Mouse (Mus musculus) left cerebral cortex, postnatal 10 days (tissue): ENCODE measurements at regions not wholly inside any gene's neighbourhood (a gene's known extent, or its start where the extent isn't known, plus 50 kb on each side); places are given as distances from the start of the nearest gene placed in this dataset.
A peak's percentile ranks its signal among the peaks of the same experiment; 100 is the strongest.

Experiments
- DNase-seq, 2 experiments: peaks; one replicate each; pipeline ENCODE4 v3.0.0; 2021 to 2022; ENCODE audit warnings: low spot score in 2 of 2, mixed read lengths in 1 of 2; ENCODE audit errors: extremely low spot score in 1 of 2
- intact Hi-C: fragments of 180-260 bp; cut with DNase I; formaldehyde crosslinking; loops from one replicate; pipeline ENCODE4 v1.15.1; 2025

DNA sequence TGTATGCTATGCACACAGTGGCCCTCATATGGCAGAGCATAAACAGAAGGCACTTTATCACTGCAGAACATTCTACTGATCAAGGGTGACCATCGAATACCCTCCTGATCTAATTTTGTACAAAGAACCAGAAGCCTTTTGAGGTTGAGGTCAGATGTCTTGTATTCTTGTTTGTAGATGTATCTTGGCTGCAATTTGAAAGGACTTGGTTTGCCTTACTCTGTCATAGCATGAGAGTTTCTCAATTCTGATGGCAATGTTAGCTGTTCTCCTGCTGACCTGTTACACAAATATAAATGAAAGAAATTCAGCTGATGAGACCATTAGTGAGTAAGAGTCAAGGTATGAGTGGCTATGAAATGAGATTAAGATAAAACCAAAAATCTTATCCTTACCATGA, 199.1 kb upstream of the Aldoart1 start:
- DNase-seq: no peak
- intact Hi-C loops: no loop called here

DNA sequence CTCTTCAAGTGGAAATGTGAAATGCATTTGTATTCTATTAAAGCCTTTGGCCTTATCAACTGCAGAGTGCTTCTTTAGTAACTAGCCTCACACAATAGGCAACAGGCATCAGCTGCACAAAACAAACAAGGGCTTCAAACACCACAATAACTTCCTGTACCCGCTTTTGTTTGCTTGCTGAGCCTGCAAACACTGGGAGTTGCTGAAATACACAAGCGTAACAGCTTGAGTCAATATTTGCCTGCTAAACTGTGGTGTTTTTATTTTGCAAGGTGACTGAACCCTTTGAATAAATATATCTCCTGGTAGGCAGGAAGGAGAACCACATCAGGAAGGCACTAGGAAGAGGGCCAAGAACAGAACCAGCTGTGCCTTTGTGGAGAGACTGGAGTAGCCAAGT, 195.4 kb upstream of the Aldoart1 start:
- peak in 1 of 2 experiments; percentile 31 for DNase-seq
- intact Hi-C loops: no loop called here

DNA sequence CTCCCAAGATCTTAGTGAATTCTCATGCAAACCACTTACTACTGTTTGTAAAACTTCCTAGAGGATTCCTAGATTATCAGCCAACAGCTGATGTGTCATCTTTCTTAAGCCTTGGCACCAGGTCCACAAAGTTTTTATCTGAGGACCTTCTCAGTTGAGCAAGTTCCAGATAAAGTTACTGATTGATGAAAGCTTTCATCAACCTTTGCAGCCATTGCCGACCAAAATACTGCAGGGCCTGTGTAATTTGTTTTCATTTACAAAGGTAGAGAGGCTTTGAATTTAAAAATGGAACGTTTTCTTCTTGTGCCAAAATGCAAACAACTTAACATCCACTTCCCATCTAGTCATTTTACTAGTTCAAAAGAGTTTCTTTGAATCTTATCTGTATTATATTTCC, 191.9 kb upstream of the Aldoart1 start:
- DNase-seq: no peak
- intact Hi-C loops: loop anchor here (5.0 kb wide), 1 partner anchor 842 kb away; the partner anchor contains the start of gene Tle1

DNA sequence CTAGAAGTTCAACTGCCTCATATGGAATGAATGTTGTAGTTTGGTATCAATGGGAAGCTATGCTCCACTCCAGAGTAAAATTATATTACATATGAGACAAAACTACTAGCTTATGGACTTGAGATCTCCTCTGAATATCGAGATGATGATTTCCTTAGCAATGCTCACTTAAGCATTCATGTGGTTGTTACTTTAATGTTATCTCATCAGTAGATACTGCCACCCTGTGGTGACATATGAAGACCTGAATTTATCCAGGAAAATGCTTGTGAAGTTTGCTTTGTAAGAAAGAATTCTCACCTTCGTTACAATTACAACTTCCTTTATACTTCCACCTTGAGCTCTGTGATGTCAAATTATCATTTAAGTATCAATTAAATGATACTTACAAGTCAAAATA, 190.2 kb upstream of the Aldoart1 start:
- intact Hi-C loops: loop anchor here (5.0 kb wide), 1 partner anchor 840 kb away; the partner anchor contains the start of gene Tle1
- DNase-seq: peak in 1 of 2 experiments; percentile 44

DNA sequence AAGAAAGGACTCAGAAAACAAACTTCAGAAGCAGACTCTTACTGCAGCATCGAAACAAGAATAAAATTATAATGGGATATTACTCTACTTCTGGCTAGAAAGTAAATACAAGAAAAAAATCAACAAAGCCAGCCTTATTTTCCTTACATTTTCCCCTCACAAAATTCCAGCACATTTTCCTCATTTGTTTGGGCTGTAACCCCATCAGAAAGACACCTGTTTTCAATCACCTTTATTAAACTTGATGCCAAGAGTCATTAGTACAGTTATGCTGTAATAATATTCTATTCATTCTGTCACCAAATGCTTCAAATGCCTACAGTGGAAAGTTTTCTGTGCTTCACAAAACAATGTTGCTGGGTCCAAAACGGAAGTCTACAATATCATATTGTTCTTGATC, 189.1 kb upstream of the Aldoart1 start:
- no peak for DNase-seq
- intact Hi-C loops: loop anchor here (5.0 kb wide), 1 partner anchor 839 kb away; the partner anchor contains the start of gene Tle1

DNA sequence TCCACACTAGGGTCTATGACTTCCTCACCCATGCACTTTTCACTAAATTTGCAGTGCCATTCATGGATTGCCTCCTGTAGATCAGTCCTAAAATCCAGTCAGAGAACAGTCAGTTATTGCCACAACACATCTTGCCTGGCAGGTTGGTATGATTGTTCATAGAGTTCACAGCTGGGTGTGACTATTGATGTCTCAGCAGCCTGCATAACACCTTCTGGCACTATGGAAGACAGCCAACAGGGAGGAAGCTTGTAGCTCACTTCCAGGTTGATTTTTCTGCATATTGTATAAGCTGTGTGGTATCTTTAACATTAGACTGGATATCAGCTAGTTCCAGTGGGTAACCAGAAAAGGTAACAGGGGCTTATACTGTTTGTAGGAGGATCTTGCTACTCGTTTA, 145.3 kb upstream of the Aldoart1 start:
- no peak for DNase-seq
- intact Hi-C loops: no loop called here

DNA sequence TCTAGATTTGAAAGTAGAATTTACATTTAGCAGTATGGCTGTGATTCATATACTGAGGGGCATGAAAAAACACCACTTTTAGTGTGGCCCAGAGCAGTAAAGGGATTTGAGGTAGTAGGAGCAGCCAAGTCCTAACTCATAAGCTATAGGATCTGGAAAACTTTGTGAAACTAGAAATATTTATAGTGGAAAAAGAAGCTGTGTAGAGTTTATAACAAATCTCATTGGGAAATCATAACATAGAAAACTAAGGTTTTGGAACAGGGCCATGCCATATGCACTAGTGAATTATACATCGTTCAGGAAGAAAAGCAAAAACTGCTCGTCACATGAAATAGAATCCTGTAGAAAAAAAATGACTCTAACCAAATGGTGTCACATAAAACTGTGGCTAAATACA, 143.7 kb upstream of the Aldoart1 start:
- intact Hi-C loops: no loop called here
- DNase-seq: peak in 1 of 2 experiments; percentile 17

DNA sequence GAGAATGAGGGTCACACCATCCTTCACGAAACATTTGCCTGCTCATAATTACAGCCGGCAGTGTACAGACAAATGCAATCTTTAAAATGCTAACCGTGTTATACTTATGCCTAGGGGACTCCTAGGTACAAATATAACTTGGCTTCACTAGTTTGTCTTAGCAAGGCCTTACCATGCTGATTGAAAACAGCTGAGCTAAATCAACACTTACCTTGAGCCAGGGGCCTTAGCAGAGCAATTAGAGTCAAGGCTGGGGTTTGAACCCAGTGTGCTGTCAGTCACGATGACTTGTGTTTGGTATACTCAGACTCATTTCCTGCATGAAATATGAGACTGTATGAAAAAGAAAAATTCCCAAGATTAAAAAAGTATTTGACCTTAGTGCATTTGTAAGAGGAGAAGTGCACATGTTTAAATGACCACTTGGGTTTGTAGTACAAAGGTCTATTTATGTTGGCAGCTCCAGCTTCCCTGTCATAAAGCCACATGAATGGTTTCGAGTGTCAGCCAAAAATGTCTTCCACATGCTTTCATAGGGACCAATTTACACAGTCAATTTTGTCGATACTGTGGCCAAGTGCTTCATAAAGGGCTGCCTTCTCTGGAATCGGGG, 94.0 kb upstream of the Aldoart1 start:
- intact Hi-C loops: no loop called here
- DNase-seq: no peak

DNA sequence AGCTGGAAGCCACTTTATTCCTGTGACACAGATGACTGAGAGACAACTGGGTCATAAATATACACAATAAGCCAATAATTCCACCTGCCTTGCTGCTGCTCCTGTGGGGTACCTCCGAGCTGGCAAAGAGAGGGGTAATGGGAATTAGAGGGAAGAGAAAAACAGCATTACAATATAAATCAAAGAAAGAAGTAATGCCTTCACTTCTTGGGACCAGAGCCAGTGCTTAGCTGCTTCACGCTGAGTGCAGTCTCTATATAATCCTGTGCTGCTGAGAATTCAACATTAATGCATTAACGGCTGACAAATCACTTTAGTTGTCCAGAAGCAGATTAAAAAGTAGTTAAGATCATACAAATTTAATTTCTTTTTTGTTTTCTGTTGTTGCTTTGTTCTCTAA, 71.0 kb upstream of the Aldoart1 start:
- intact Hi-C loops: no loop called here
- DNase-seq: no peak

DNA sequence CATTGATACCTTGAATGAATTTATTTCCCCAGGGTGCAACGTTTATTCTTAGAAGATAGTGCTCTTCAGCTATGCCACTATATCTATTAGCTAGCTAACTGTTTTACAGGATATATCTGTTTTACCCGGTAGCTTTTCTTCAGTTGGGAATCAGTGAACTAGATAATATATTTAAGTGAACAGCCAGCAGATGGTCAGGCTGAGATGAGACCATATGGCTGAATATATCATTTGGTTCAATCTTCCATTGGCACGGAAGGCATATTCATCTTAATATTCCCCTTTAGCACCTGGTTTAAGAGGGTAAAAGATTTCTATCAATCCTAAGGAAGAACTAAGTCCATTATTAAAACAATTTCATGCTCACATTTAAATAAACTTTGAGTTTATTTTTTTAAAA, 62.6 kb upstream of the Aldoart1 start:
- intact Hi-C loops: no loop called here
- no peak for DNase-seq
